Mouse (Mus musculus) cerebellum, postnatal 10 days (tissue): ENCODE measurements around the gene Taar3.

Source experiments
- DNase-seq, 2 experiments: peaks; one replicate each; pipeline ENCODE4 v3.0.0; 2021; ENCODE audit warnings: mixed read lengths in 2 of 2

Taar3 gene

GRCm38 (mm10) chr10:23949508-23950005, at the start of gene Taar3:
Taar3 (plus strand) TSS chr10:23949558.
- DNase-seq: peak; percentile 55 to 63

- DNase-seq: no peak
Measured at GRCm38 (mm10) chr10:23901119-23901518, 48.2 kb upstream of the Taar3 start.

GRCm38 (mm10) chr10:23905661-23906060, 43.7 kb upstream of the Taar3 start:
- DNase-seq: no peak

- no peak for DNase-seq
Measured at GRCm38 (mm10) chr10:23920056-23920455, 29.3 kb upstream of the Taar3 start, which contains the start of gene Taar1. Taar1 (plus strand) TSS chr10:23920356.

GRCm38 (mm10) chr10:23922468-23922867, 26.9 kb upstream of the Taar3 start:
- no peak for DNase-seq

GRCm38 (mm10) chr10:23923941-23924340, 25.4 kb upstream of the Taar3 start:
- no peak for DNase-seq

- DNase-seq: no peak
Measured at GRCm38 (mm10) chr10:23937613-23938012, 11.7 kb upstream of the Taar3 start.

GRCm38 (mm10) chr10:23938312-23938711, 11.0 kb upstream of the Taar3 start, which contains the start of gene Taar2:
Taar2 (plus strand) TSS chr10:23938572.
- no peak for DNase-seq

- peak; percentile 20 to 27 for DNase-seq
Measured at GRCm38 (mm10) chr10:23942465-23942864, 6.9 kb upstream of the Taar3 start.

GRCm38 (mm10) chr10:23948026-23948425, 1.3 kb upstream of the Taar3 start:
- DNase-seq: peak; percentile 50 to 62

- DNase-seq: peak; percentile 72 to 75
Measured at GRCm38 (mm10) chr10:23951714-23952113, 2.4 kb downstream of the Taar3 start.

- DNase-seq: peak; percentile 60 to 73
Measured at GRCm38 (mm10) chr10:23959071-23959470, 9.7 kb downstream of the Taar3 start.

GRCm38 (mm10) chr10:23960444-23960915, 11.1 kb downstream of the Taar3 start, which contains the start of gene Taar4:
Taar4 (plus strand) TSS chr10:23960494.
- no peak for DNase-seq

GRCm38 (mm10) chr10:23963444-23963843, 14.1 kb downstream of the Taar3 start:
- peak; percentile 87 to 88 for DNase-seq

- no peak for DNase-seq
Measured at GRCm38 (mm10) chr10:23964921-23965610, 15.7 kb downstream of the Taar3 start.

- no peak for DNase-seq
Measured at GRCm38 (mm10) chr10:23970656-23971165, 21.4 kb downstream of the Taar3 start, which contains the start of gene Taar5. Taar5 (plus strand) TSS chr10:23970706.

- DNase-seq: peak; percentile 54 to 69
Measured at GRCm38 (mm10) chr10:23971256-23971655, 21.9 kb downstream of the Taar3 start.

GRCm38 (mm10) chr10:23977958-23978357, 28.6 kb downstream of the Taar3 start:
- no peak for DNase-seq

GRCm38 (mm10) chr10:23978901-23979705, 29.7 kb downstream of the Taar3 start:
- peak; percentile 90 to 91 for DNase-seq

GRCm38 (mm10) chr10:23985546-23985945, 36.2 kb downstream of the Taar3 start, which contains the start of gene Taar6:
Taar6 (minus strand) TSS chr10:23985646.
- DNase-seq: no peak

GRCm38 (mm10) chr10:23986419-23986818, 37.1 kb downstream of the Taar3 start:
- DNase-seq: no peak

- DNase-seq: no peak
Measured at GRCm38 (mm10) chr10:23993381-23993780, 44.0 kb downstream of the Taar3 start, which contains the start of gene Taar7a. Taar7a (minus strand) TSS chr10:23993481.

- DNase-seq: no peak
Measured at GRCm38 (mm10) chr10:23999639-24000038, 50.3 kb downstream of the Taar3 start, which contains the start of gene Taar7b. Taar7b (plus strand) TSS chr10:23999939.
